Mouse (Mus musculus) forebrain, embryonic 12.5 days (tissue): ENCODE data around the gene Tyro3. TPM values are rescaled to one million over a fixed set of nuclear protein-coding genes. Genes with fewer than 3 reads are reported as not detected.

Experiments
- ATAC-seq: fragments of 200-750 bp; cut with Nextera tagmentation; 2 replicates; pipeline ENCODE4 v1.8.0; 2017; ENCODE audit warnings: moderate TSS enrichment; ENCODE audit not compliant: low FRiP score
- H3K27ac ChIP-seq: fragments of 300-500 bp; sonication (generic); 2 replicates; pipeline ENCODE4 v1.5.1; 2016; ENCODE audit warnings: mild to moderate bottlenecking
- H3K27me3 ChIP-seq: fragments of 300-500 bp; sonication (generic); 2 replicates; pipeline ENCODE4 v1.6.1; 2016; ENCODE audit warnings: mild to moderate bottlenecking
- H3K36me3 ChIP-seq: fragments of 300-500 bp; sonication (generic); replicated peaks from 2 replicates; pipeline ENCODE4 v1.6.1; 2016; ENCODE audit warnings: mild to moderate bottlenecking
- H3K4me1 ChIP-seq: fragments of 300-500 bp; sonication (generic); 2 replicates; pipeline ENCODE4 v1.6.1; 2016
- H3K4me2 ChIP-seq: fragments of 300-500 bp; sonication (generic); 2 replicates; pipeline ENCODE4 v1.6.1; 2016; ENCODE audit warnings: mild to moderate bottlenecking, moderate library complexity
- H3K4me3 ChIP-seq: fragments of 300-500 bp; sonication (generic); replicated peaks from 2 replicates; pipeline ENCODE4 v1.5.1; 2016; ENCODE audit warnings: mild to moderate bottlenecking
- H3K9ac ChIP-seq: fragments of 300-500 bp; sonication (generic); 2 replicates; pipeline ENCODE4 v1.6.1; 2016; ENCODE audit warnings: mild to moderate bottlenecking
- H3K9me3 ChIP-seq: fragments of 300-500 bp; sonication (generic); 2 replicates; pipeline ENCODE4 v1.6.1; 2016
- WGBS: fragments of 180-500 bp; shearing (Covaris S2); methylation state at CpG from one replicate; pipeline ENCODE4 v1.1.7; 2016; 5-methylcytosine and 5-hydroxymethylcytosine counted together
- polyA plus RNA-seq: library from polyadenylated mRNA; unstranded; fragments of >200 nt; fragmentation: Nextera tagmentation; extraction: Ambion mirVana; gene quantifications from 2 replicates; pipeline ENCODE4 v1.2.1, GENCODE M21; 2016

Tyro3 gene
- polyA plus RNA-seq, 1 experiment from 2014 or later = 27.7 TPM

- Histone ChIP-seq H3K9ac (no peak overlapping the region), H3K4me3 (no peak overlapping the region), H3K9me3 (no peaks in the 10 kb centered on the region), H3K27me3 (peaks cover 39% of the 10 kb centered on the region), H3K4me2 (no peak overlapping the region), H3K36me3 (no peaks in the 10 kb centered on the region), H3K27ac (no peak overlapping the region), H3K4me1 (peaks cover 41% of the 10 kb centered on the region)
- WGBS = 14% methylated on average over 13 of the region's 13 CpGs
- ATAC-seq = no peak
Observed at GRCm38 (mm10) chr2:119798246-119798927, 854 bp downstream of the Tyro3 start.

DNA sequence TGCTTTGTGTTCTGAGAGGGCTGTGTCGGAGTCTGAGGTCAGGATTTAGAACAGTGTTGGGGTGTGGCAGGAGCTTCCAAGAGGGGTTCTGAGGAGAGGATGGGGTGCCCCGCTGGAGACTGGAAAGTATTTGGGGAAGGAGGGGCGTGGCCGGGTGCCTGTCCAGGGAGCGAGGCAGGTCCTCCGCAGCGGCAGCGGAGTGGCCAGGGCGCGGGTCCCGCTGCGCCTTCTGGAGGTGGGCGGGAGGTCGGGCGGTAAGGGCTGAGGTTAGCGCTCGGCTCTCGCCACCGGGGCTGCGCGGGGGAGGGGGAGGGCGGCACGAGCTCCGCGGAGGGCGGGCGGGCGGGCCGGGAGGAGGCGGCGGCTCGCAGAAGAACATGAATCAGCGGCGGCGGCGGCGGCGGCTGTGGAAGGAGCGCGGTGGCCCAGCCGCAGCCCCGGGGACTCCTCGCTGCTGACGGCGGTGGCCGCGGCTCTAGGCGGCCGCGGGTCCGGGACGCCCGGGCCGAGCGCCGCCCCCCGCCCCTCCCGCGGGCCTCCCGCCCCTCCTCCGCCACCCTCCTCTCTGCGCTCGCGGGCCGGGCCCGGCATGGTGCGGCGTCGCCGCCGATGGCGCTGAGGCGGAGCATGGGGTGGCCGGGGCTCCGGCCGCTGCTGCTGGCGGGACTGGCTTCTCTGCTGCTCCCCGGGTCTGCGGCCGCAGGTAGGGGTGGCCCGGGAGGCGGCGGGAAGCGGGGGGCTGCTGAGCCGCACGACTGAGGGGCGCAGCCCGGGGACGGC, 1.8 kb downstream of the Tyro3 start:
- H3K4me2 ChIP-seq = peak overlapping the region; percentile 98
- peak overlapping the region; percentile 96 for H3K9ac ChIP-seq
- H3K4me3 ChIP-seq = peak overlapping the region; percentile 89
- H3K27me3 ChIP-seq = peaks cover 39% of the 10 kb centered on the region
- H3K36me3 ChIP-seq = no peaks in the 10 kb centered on the region
- peaks cover 51% of the 10 kb centered on the region for H3K4me1 ChIP-seq
- no peaks in the 10 kb centered on the region for H3K9me3 ChIP-seq
- ATAC-seq = peak; percentile 66
- 0% methylated on average over 35 of the region's 89 CpGs for WGBS
- H3K27ac ChIP-seq = peak overlapping the region; percentile 56; the same call in 1 of the 2 replicates

- Histone ChIP-seq H3K4me1 (peaks cover 58% of the 10 kb centered on the region), H3K27ac (peak overlapping the region; percentile 56; the same call in 1 of the 2 replicates), H3K9me3 (no peaks in the 10 kb centered on the region), H3K27me3 (peaks cover 39% of the 10 kb centered on the region), H3K36me3 (no peaks in the 10 kb centered on the region), H3K4me2 (peak overlapping the region; percentile 98), H3K4me3 (peak overlapping the region; percentile 89), H3K9ac (peak overlapping the region; percentile 96)
- ATAC-seq = no peak; the same call in none of the 2 replicates
- WGBS = under 1% methylated on average over 27 of the region's 27 CpGs
Observed at GRCm38 (mm10) chr2:119799961-119800550, 2.5 kb downstream of the Tyro3 start.

DNA sequence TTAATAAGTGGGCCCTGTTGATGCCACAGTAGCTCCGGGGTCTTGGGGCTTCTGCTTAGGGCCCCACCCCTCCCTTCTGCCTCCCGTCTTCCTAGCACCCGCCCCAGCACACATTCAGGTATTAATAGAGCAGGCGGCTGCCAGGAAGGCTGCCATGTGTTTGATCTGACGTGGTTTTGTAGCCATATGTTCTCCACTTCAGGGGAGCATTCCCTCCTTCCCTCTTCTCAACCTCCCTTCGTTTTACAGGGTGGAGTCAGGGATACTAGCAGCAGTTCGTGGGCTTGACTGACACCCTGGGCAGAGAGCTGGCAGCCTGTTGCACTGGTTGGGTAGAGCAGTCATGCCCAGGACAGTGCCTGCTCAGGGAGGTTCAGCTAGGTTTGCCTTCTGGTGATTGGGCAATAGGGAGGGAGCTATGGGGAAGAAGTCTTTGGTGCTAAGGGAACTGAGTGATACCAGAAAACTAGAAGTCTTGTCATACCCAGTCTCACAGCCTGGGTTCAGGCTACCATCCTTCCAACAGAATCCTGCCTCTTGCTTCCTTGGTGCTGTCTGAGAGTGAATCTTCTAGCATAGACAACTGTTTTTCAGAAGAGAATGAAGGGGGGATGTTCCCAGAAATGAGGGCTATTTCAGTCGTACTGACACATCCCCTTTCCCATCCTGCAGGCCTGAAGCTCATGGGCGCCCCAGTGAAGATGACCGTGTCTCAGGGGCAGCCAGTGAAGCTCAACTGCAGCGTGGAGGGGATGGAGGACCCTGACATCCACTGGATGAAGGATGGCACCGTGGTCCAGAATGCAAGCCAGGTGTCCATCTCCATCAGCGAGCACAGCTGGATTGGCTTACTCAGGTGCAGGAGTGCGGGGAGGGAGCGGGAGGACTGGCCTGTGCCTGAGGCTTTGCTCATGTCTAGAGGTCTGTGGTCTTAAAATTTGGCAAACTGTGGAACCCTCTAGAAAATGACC, 3.6 kb downstream of the Tyro3 start:
- peak overlapping the region; percentile 98 for H3K4me2 ChIP-seq
- H3K36me3 ChIP-seq = peaks cover 8% of the 10 kb centered on the region; the same call in 1 of the 2 replicates
- no peaks in the 10 kb centered on the region for H3K9me3 ChIP-seq
- H3K4me3 ChIP-seq = peak overlapping the region; percentile 89
- H3K4me1 ChIP-seq = peaks cover 65% of the 10 kb centered on the region
- peak overlapping the region; percentile 96; the same call in 1 of the 2 replicates for H3K9ac ChIP-seq
- ATAC-seq = no peak
- 48% methylated on average over 15 of the region's 15 CpGs for WGBS
- peaks cover 42% of the 10 kb centered on the region for H3K27me3 ChIP-seq
- H3K27ac ChIP-seq = no peak overlapping the region

- Histone ChIP-seq H3K4me3 (peak overlapping the region; percentile 10; the same call in 1 of the 2 replicates), H3K27ac (peak overlapping the region; percentile 75), H3K4me2 (peak overlapping the region; percentile 40), H3K27me3 (peaks cover 24% of the 10 kb centered on the region), H3K9ac (0 out of 2 replicates have a peak overlapping the region, but pooled peaks have one; percentile 17), H3K4me1 (peaks cover 65% of the 10 kb centered on the region), H3K9me3 (no peaks in the 10 kb centered on the region), H3K36me3 (peaks cover 25% of the 10 kb centered on the region)
- WGBS = 11% methylated on average over 10 of the region's 10 CpGs
- peak; percentile 81 for ATAC-seq
Observed at GRCm38 (mm10) chr2:119802767-119803617, 5.5 kb downstream of the Tyro3 start.

DNA sequence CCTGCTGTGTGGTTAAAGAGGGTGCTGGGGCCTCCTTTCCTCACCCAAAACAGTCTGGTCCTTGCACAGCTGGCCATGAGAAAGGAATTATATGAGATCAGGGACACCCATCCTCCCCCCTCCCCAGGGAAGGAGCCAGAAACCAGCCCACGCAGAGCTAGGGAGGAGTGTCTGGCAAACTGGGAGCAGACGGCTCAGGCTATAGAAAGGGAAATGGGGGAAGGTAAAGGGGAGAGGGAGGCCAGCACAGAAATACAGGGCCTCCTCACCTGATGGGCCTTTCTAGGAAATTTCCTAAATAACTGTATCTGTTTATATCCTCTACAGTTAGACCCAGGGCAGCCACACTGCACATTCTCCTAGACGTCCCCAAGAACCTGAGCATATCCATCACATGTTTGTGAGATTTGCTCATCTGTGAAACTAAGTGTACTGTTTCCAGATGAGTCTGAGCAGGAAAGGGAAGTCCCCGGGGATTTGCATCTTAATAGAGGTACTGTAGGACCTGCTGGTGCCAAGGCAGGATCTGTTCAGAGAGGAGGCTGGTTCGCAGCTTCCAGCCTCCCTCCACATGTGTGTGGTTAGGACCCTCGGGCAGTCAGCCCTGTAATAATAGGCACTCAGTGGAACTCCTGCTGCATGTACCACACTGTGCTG, 6.2 kb downstream of the Tyro3 start:
- WGBS = 12% methylated on average over 6 of the region's 6 CpGs
- peaks cover 31% of the 10 kb centered on the region for H3K36me3 ChIP-seq
- H3K9ac ChIP-seq = 0 out of 2 replicates have a peak overlapping the region, but pooled peaks have one; percentile 12
- H3K27ac ChIP-seq = peak overlapping the region; percentile 75
- H3K4me1 ChIP-seq = peaks cover 66% of the 10 kb centered on the region
- H3K4me3 ChIP-seq = no peak overlapping the region
- ATAC-seq = no peak
- H3K9me3 ChIP-seq = no peaks in the 10 kb centered on the region
- H3K4me2 ChIP-seq = peak overlapping the region; percentile 40
- H3K27me3 ChIP-seq = 0 out of 2 replicates have a peak, but pooled peaks cover 16% of the 10 kb centered on the region

GRCm38 (mm10) chr2:119804275-119804628, 6.7 kb downstream of the Tyro3 start:
- Histone ChIP-seq H3K4me3 (no peak overlapping the region), H3K9me3 (no peaks in the 10 kb centered on the region), H3K9ac (0 out of 2 replicates have a peak overlapping the region, but pooled peaks have one; percentile 2), H3K4me1 (peaks cover 65% of the 10 kb centered on the region), H3K36me3 (peaks cover 36% of the 10 kb centered on the region), H3K27me3 (0 out of 2 replicates have a peak, but pooled peaks cover 16% of the 10 kb centered on the region), H3K4me2 (no peak overlapping the region), H3K27ac (peak overlapping the region; percentile 75)
- 18% methylated on average over 5 of the region's 5 CpGs for WGBS
- ATAC-seq = no peak

- H3K9ac ChIP-seq = no peak overlapping the region
- H3K4me3 ChIP-seq = no peak overlapping the region
- no peak for ATAC-seq
- H3K9me3 ChIP-seq = no peaks in the 10 kb centered on the region
- peaks cover 64% of the 10 kb centered on the region for H3K4me1 ChIP-seq
- 10% methylated on average over 9 of the region's 9 CpGs for WGBS
- 0 out of 2 replicates have a peak, but pooled peaks cover 16% of the 10 kb centered on the region for H3K27me3 ChIP-seq
- peaks cover 42% of the 10 kb centered on the region for H3K36me3 ChIP-seq
- no peak overlapping the region; the same call in 1 of the 2 replicates for H3K4me2 ChIP-seq
- no peak overlapping the region; the same call in 1 of the 2 replicates for H3K27ac ChIP-seq
Observed at GRCm38 (mm10) chr2:119804776-119805175, 7.2 kb downstream of the Tyro3 start.

GRCm38 (mm10) chr2:119805536-119805935, 8.0 kb downstream of the Tyro3 start:
- no peaks in the 10 kb centered on the region for H3K9me3 ChIP-seq
- ATAC-seq = no peak
- peaks cover 49% of the 10 kb centered on the region for H3K36me3 ChIP-seq
- peaks cover 58% of the 10 kb centered on the region for H3K4me1 ChIP-seq
- H3K4me2 ChIP-seq = peak overlapping the region; percentile 4; the same call in 1 of the 2 replicates
- WGBS = 37% methylated on average over 8 of the region's 8 CpGs
- H3K4me3 ChIP-seq = no peak overlapping the region
- no peak overlapping the region for H3K27ac ChIP-seq
- H3K9ac ChIP-seq = no peak overlapping the region
- H3K27me3 ChIP-seq = 0 out of 2 replicates have a peak, but pooled peaks cover 16% of the 10 kb centered on the region

DNA sequence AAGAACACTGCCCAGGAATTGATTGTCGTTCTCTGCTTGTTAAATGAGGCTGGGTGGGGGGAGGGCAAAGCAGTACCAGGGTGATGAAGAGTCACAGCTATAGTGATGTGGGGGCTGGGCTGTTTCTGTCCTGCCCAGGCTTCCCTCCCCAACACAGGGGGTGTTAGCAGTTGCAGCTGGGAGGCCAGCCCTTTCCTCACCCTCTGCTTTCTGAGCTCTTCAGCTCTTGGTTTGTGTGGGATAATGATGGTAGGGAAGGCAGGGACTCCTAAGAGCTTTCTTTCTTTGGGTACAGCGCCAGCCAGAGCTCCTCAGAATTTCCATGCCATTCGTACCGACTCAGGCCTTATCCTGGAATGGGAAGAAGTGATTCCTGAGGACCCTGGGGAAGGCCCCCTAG, 10.9 kb downstream of the Tyro3 start:
- no peak overlapping the region for H3K4me2 ChIP-seq
- 0 out of 2 replicates have a peak, but pooled peaks cover 6% of the 10 kb centered on the region for H3K27me3 ChIP-seq
- H3K36me3 ChIP-seq = peaks cover 78% of the 10 kb centered on the region
- WGBS = 36% methylated on average over 4 of the region's 4 CpGs
- H3K9me3 ChIP-seq = no peaks in the 10 kb centered on the region
- H3K27ac ChIP-seq = no peak overlapping the region
- no peak overlapping the region for H3K4me3 ChIP-seq
- no peak overlapping the region for H3K9ac ChIP-seq
- ATAC-seq = no peak
- peaks cover 30% of the 10 kb centered on the region for H3K4me1 ChIP-seq
